7 mouse cellular contexts compared by ENCODE assay signal in the genomic region with DNA sequence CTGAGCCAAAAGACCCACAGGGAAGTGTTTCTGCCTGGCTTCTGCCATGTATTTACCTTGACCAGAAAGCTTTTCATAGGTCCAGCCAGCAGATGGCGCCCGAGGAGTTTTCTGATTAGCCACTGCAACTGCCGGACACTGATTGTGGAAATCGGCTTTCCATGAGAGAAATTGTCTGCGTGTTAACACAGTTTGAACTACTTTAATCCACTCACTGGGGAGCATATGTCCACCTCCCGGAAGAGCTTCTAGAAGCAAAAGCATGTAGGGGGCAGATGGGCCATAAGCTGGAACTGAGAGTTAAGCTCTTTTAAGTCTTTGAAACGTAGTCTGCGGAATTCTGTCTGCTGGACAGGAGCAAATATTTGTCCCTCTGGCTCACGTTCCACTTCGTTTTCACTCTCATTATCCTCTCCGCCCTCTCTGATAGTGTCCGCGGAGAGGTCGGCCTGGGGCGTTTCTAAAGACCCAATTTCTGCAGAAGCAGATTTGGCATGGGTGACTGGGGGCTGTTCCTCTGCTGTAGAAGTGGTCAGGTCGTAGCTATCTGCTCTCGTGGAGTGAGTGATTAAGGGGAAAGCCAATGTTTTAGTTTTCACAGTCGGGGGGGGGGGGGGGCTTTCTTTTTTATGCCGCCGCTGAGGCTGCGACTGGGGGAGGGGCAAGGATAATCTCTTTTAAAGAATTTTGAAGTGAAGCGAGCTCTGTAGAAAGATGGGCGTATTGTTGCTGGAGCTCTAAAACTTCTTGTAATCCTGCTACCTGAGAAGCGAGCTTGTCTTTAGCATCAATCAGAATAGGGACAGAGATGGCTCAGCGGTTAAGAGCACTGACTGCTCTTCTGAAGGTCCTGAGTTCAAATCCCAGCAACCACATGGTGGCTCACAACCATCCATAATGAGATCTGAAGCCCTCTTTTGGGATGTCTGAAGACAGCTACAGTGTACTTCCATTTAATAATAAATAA. TPM values are rescaled to one million over a fixed set of nuclear protein-coding genes. Genes with fewer than 3 reads are reported as not detected.
A peak's percentile ranks its signal among the peaks of the same experiment; 100 is the strongest.
DNase-seq lines count a peak whose midpoint lies in the region; ATAC-seq lines count a peak whose summit lies in the region.

No protein-coding gene starts in this region.

- no peaks in the 10 kb centered on the region for H3K9me3 ChIP-seq in embryonic facial prominence, embryonic 11.5 days (replicated peaks; ENCODE audit: control insufficient read depth, low read length)
- no peaks in the 10 kb centered on the region for H3K9me3 ChIP-seq in limb, embryonic 10.5 days (replicated peaks)
- H3K9me3 ChIP-seq in midbrain, embryonic 14.5 days (ENCODE audit: control insufficient read depth, low read length): no peaks in the 10 kb centered on the region

- peak overlapping the region; percentile 48 for H3K9ac ChIP-seq in embryonic facial prominence, embryonic 11.5 days (replicated peaks; ENCODE audit: low read length)
- H3K9ac ChIP-seq in midbrain, embryonic 14.5 days (replicated peaks; ENCODE audit: low read length): peak overlapping the region; percentile 6; the same call in 1 of the 2 replicates

- peak; percentile 80 for ATAC-seq in embryonic facial prominence, embryonic 11.5 days (replicated peaks; ENCODE audit: insufficient number of reproducible peaks, low FRiP score, low TSS enrichment, low read depth)
- ATAC-seq in midbrain, embryonic 14.5 days (ENCODE audit: low FRiP score, low TSS enrichment): peak; percentile 84

- peak overlapping the region; percentile 60 for H3K4me2 ChIP-seq in embryonic facial prominence, embryonic 11.5 days (ENCODE audit: low read depth, low read length)
- H3K4me2 ChIP-seq in midbrain, embryonic 14.5 days (ENCODE audit: low read length): peak overlapping the region; percentile 54

- H3K27me3 ChIP-seq in embryonic facial prominence, embryonic 11.5 days (ENCODE audit: control insufficient read depth, insufficient read depth, low read length): no peaks in the 10 kb centered on the region
- no peaks in the 10 kb centered on the region for H3K27me3 ChIP-seq in limb, embryonic 10.5 days (ENCODE audit: low read depth, poor library complexity, severe bottlenecking)
- H3K27me3 ChIP-seq in midbrain, embryonic 14.5 days (ENCODE audit: control insufficient read depth, insufficient read depth, low read length): no peaks in the 10 kb centered on the region

- H3K4me3 ChIP-seq in embryonic facial prominence, embryonic 11.5 days (ENCODE audit: low read depth, low read length): peak overlapping the region; percentile 28
- H3K4me3 ChIP-seq in limb, embryonic 10.5 days: peak overlapping the region; percentile 46
- H3K4me3 ChIP-seq in midbrain, embryonic 14.5 days (replicated peaks; ENCODE audit: low read depth, low read length): peak overlapping the region; percentile 23

- peak; percentile 92 to 93 for DNase-seq in adrenal gland, postnatal 36 days
- DNase-seq in embryonic facial prominence, embryonic 11.5 days (ENCODE audit: low spot score): peak; percentile 94
- DNase-seq in heart, adult 11 months: peak; percentile 93
- peak; percentile 87 for DNase-seq in kidney, adult 18-20 months
- DNase-seq in limb, embryonic 10.5 days (ENCODE audit: low spot score): peak; percentile 93
- peak; percentile 96 for DNase-seq in midbrain, embryonic 14.5 days
- peak; percentile 41 to 77 for DNase-seq in spleen, postnatal 10 days (ENCODE audit: low spot score in 2 of 2)

- H3K36me3 ChIP-seq in embryonic facial prominence, embryonic 11.5 days (replicated peaks; ENCODE audit: control insufficient read depth, insufficient read depth, low read depth, low read length): no peaks in the 10 kb centered on the region
- H3K36me3 ChIP-seq in limb, embryonic 10.5 days: no peaks in the 10 kb centered on the region
- H3K36me3 ChIP-seq in midbrain, embryonic 14.5 days (ENCODE audit: control insufficient read depth, insufficient read depth, low read length): no peaks in the 10 kb centered on the region

- no peak overlapping the region for H3K27ac ChIP-seq in embryonic facial prominence, embryonic 11.5 days (replicated peaks; ENCODE audit: low read depth, low read length)
- H3K27ac ChIP-seq in limb, embryonic 10.5 days: no peak overlapping the region; the same call in 1 of the 2 replicates
- no peak overlapping the region for H3K27ac ChIP-seq in midbrain, embryonic 14.5 days (replicated peaks; ENCODE audit: low read depth, low read length)

- 10% methylated on average over 25 of the region's 25 CpGs for WGBS in embryonic facial prominence, embryonic 11.5 days
- WGBS in limb, embryonic 10.5 days: 21% methylated on average over 25 of the region's 25 CpGs
- 3% methylated on average over 25 of the region's 25 CpGs for WGBS in midbrain, embryonic 14.5 days

- no peaks in the 10 kb centered on the region for H3K4me1 ChIP-seq in embryonic facial prominence, embryonic 11.5 days (ENCODE audit: control insufficient read depth, insufficient read depth, low read length)
- H3K4me1 ChIP-seq in limb, embryonic 10.5 days: no peaks in the 10 kb centered on the region
- no peaks in the 10 kb centered on the region for H3K4me1 ChIP-seq in midbrain, embryonic 14.5 days (ENCODE audit: control insufficient read depth, insufficient read depth, low read length)

RNA-seq across cellular contexts. Expression of a gene that starts 41.2 kb away (rescaled TPM):
- total RNA-seq in adrenal gland, postnatal 36 days (2021): under 1 TPM; 0.10 to 0.33 TPM
- polyA plus RNA-seq in embryonic facial prominence, embryonic 11.5 days (2014; fragmentation: Nextera tagmentation; extraction: Ambion mirVana): 0.03 and 0.07 TPM in 2 replicates
- polyA plus RNA-seq in limb, embryonic 10.5 days (2016; fragmentation: Nextera tagmentation; extraction: Ambion mirVana): 0.03 and 0.04 TPM in 2 replicates
- 0.08 and 0.16 TPM in 2 replicates for polyA plus RNA-seq in midbrain, embryonic 14.5 days (2014; fragmentation: Nextera tagmentation; extraction: Ambion mirVana)
